Mouse (Mus musculus) intestine, embryonic 16.5 days (tissue): ENCODE results near the gene Abcc1. TPM values are rescaled to one million over a fixed set of nuclear protein-coding genes. Genes with fewer than 3 reads are reported as not detected.

Source experiments
- ATAC-seq: fragments of 200-750 bp; cut with Nextera tagmentation; 2 replicates; pipeline ENCODE4 v1.8.0; 2017; ENCODE audit warnings: moderate TSS enrichment, moderate library complexity
- H3K27ac ChIP-seq: fragments of 300-500 bp; sonication (generic); 2 replicates; pipeline ENCODE4 v1.5.1; 2014; ENCODE audit warnings: mild to moderate bottlenecking, low read length
- H3K27me3 ChIP-seq: fragments of 300-500 bp; sonication (generic); replicated peaks from 2 replicates; pipeline ENCODE4 v1.6.1; 2014; ENCODE audit warnings: low read length, control low read depth, mixed read lengths; ENCODE audit not compliant: control insufficient read depth, insufficient read depth
- H3K36me3 ChIP-seq: fragments of 300-500 bp; sonication (generic); 2 replicates; pipeline ENCODE4 v1.6.1; 2014; ENCODE audit warnings: low read length, control low read depth; ENCODE audit not compliant: control insufficient read depth, insufficient read depth
- H3K4me1 ChIP-seq: fragments of 300-500 bp; sonication (generic); 2 replicates; pipeline ENCODE4 v1.6.1; 2014; ENCODE audit warnings: low read length, control low read depth, mixed read lengths; ENCODE audit not compliant: control insufficient read depth, insufficient read depth
- H3K4me2 ChIP-seq: fragments of 300-500 bp; sonication (generic); 2 replicates; pipeline ENCODE4 v1.6.1; 2014; ENCODE audit warnings: low read depth, low read length, control low read depth
- H3K4me3 ChIP-seq: fragments of 300-500 bp; sonication (generic); 2 replicates; pipeline ENCODE4 v1.5.1; 2014; ENCODE audit warnings: mild to moderate bottlenecking, low read length
- H3K9ac ChIP-seq: fragments of 300-500 bp; sonication (generic); 2 replicates; pipeline ENCODE4 v1.6.1; 2014; ENCODE audit warnings: low read depth, low read length
- H3K9me3 ChIP-seq: fragments of 300-500 bp; sonication (generic); 2 replicates; pipeline ENCODE4 v1.6.1; 2016; ENCODE audit warnings: low read length, control low read depth; ENCODE audit not compliant: control insufficient read depth
- WGBS: fragments of 180-500 bp; shearing (Covaris S2); extraction: QIAGEN DNeasy Blood & Tissue Kit; methylation state at CpG from one replicate; pipeline ENCODE4 v1.1.7; 2014; 5-methylcytosine and 5-hydroxymethylcytosine counted together
- polyA plus RNA-seq: library from polyadenylated mRNA; unstranded; fragments of >200 nt; fragmentation: Nextera tagmentation; extraction: Ambion mirVana; gene quantifications from 2 replicates; pipeline ENCODE4 v1.2.1, GENCODE M21; 2015

Gene Abcc1
- polyA plus RNA-seq, 1 experiment from 2014 or later, result 7.1 TPM

GRCm38 (mm10) chr16:14420496-14421132, 59.3 kb downstream of the Abcc1 start:
- no peak overlapping the region for H3K4me2 ChIP-seq
- H3K27ac ChIP-seq, result no peak overlapping the region
- no peaks in the 10 kb centered on the region for H3K27me3 ChIP-seq
- peaks cover 5% of the 10 kb centered on the region for H3K36me3 ChIP-seq
- H3K9me3 ChIP-seq, result no peaks in the 10 kb centered on the region
- H3K9ac ChIP-seq, result no peak overlapping the region
- ATAC-seq, result no peak
- H3K4me1 ChIP-seq, result no peaks in the 10 kb centered on the region
- WGBS, result 74% methylated on average over 5 of the region's 5 CpGs
- H3K4me3 ChIP-seq, result no peak overlapping the region

- Histone ChIP-seq H3K4me3 (no peak overlapping the region), H3K27me3 (no peaks in the 10 kb centered on the region), H3K9ac (no peak overlapping the region), H3K9me3 (no peaks in the 10 kb centered on the region), H3K27ac (no peak overlapping the region), H3K36me3 (peaks cover 2% of the 10 kb centered on the region; the same call in 1 of the 2 replicates), H3K4me2 (no peak overlapping the region), H3K4me1 (no peaks in the 10 kb centered on the region)
- WGBS, result 93% methylated on average over 3 of the region's 3 CpGs
- ATAC-seq, result no peak
Measured at GRCm38 (mm10) chr16:14422081-14422480, 60.7 kb downstream of the Abcc1 start.

- Histone ChIP-seq H3K36me3 (no peaks in the 10 kb centered on the region), H3K27me3 (no peaks in the 10 kb centered on the region), H3K4me3 (no peak overlapping the region), H3K4me1 (no peaks in the 10 kb centered on the region), H3K9ac (no peak overlapping the region), H3K4me2 (no peak overlapping the region), H3K27ac (no peak overlapping the region), H3K9me3 (no peaks in the 10 kb centered on the region)
- 90% methylated on average over 6 of the region's 6 CpGs for WGBS
- ATAC-seq, result no peak
Measured at GRCm38 (mm10) chr16:14429371-14429770, 68.0 kb downstream of the Abcc1 start.

GRCm38 (mm10) chr16:14432996-14433395, 71.6 kb downstream of the Abcc1 start:
- 89% methylated on average over 5 of the region's 5 CpGs for WGBS
- no peaks in the 10 kb centered on the region for H3K4me1 ChIP-seq
- no peaks in the 10 kb centered on the region for H3K27me3 ChIP-seq
- H3K9me3 ChIP-seq, result no peaks in the 10 kb centered on the region
- no peak for ATAC-seq
- H3K4me3 ChIP-seq, result no peak overlapping the region
- no peak overlapping the region for H3K27ac ChIP-seq
- no peaks in the 10 kb centered on the region for H3K36me3 ChIP-seq
- H3K4me2 ChIP-seq, result no peak overlapping the region
- no peak overlapping the region for H3K9ac ChIP-seq

GRCm38 (mm10) chr16:14435526-14435925, 74.2 kb downstream of the Abcc1 start:
- H3K36me3 ChIP-seq, result no peaks in the 10 kb centered on the region
- ATAC-seq, result no peak

GRCm38 (mm10) chr16:14437446-14437982, 76.2 kb downstream of the Abcc1 start:
- Histone ChIP-seq H3K9me3 (no peaks in the 10 kb centered on the region), H3K36me3 (no peaks in the 10 kb centered on the region), H3K9ac (no peak overlapping the region), H3K4me2 (no peak overlapping the region), H3K4me1 (no peaks in the 10 kb centered on the region), H3K4me3 (no peak overlapping the region), H3K27me3 (no peaks in the 10 kb centered on the region), H3K27ac (no peak overlapping the region)
- WGBS, result 91% methylated on average over 8 of the region's 8 CpGs
- no peak for ATAC-seq

More at GRCm38 (mm10) chr16:14435526-14435925, 74.2 kb downstream of the Abcc1 start:
- 86% methylated on average over 1 of the region's 1 CpGs for WGBS
- Histone ChIP-seq H3K27ac (no peak overlapping the region), H3K9me3 (no peaks in the 10 kb centered on the region), H3K4me1 (no peaks in the 10 kb centered on the region), H3K27me3 (no peaks in the 10 kb centered on the region), H3K9ac (no peak overlapping the region), H3K4me2 (no peak overlapping the region), H3K4me3 (no peak overlapping the region)

- peak; percentile 55; the same call in 1 of the 2 replicates for ATAC-seq
- no peak overlapping the region for H3K27ac ChIP-seq
- 84% methylated on average over 7 of the region's 7 CpGs for WGBS
Measured at GRCm38 (mm10) chr16:14438561-14438960, 77.2 kb downstream of the Abcc1 start.

GRCm38 (mm10) chr16:14439081-14439480, 77.7 kb downstream of the Abcc1 start:
- no peaks in the 10 kb centered on the region for H3K9me3 ChIP-seq
- WGBS, result 89% methylated on average over 6 of the region's 6 CpGs
- H3K27me3 ChIP-seq, result no peaks in the 10 kb centered on the region
- H3K4me1 ChIP-seq, result no peaks in the 10 kb centered on the region
- no peak overlapping the region for H3K4me2 ChIP-seq
- H3K36me3 ChIP-seq, result no peaks in the 10 kb centered on the region
- no peak for ATAC-seq
- H3K4me3 ChIP-seq, result no peak overlapping the region
- H3K27ac ChIP-seq, result no peak overlapping the region
- H3K9ac ChIP-seq, result no peak overlapping the region

More at GRCm38 (mm10) chr16:14438561-14438960, 77.2 kb downstream of the Abcc1 start:
- Histone ChIP-seq H3K9ac (no peak overlapping the region), H3K36me3 (no peaks in the 10 kb centered on the region), H3K4me2 (no peak overlapping the region), H3K4me1 (no peaks in the 10 kb centered on the region), H3K4me3 (no peak overlapping the region), H3K9me3 (no peaks in the 10 kb centered on the region), H3K27me3 (no peaks in the 10 kb centered on the region)

GRCm38 (mm10) chr16:14439801-14440614, 78.7 kb downstream of the Abcc1 start:
- H3K9me3 ChIP-seq, result no peaks in the 10 kb centered on the region
- no peak for ATAC-seq
- WGBS, result 81% methylated on average over 2 of the region's 2 CpGs
- H3K4me2 ChIP-seq, result no peak overlapping the region
- no peaks in the 10 kb centered on the region for H3K27me3 ChIP-seq
- H3K4me1 ChIP-seq, result no peaks in the 10 kb centered on the region
- no peak overlapping the region for H3K27ac ChIP-seq
- H3K4me3 ChIP-seq, result no peak overlapping the region
- H3K9ac ChIP-seq, result no peak overlapping the region
- H3K36me3 ChIP-seq, result no peaks in the 10 kb centered on the region
